Mouse (Mus musculus) gastrocnemius, adult 8-10 months (tissue): ENCODE data around the gene Barhl2. TPM values are rescaled to one million over a fixed set of nuclear protein-coding genes. Genes with fewer than 3 reads are reported as not detected.

Experiments
- DNase-seq, 2 experiments: peaks; one replicate each; pipeline ENCODE4 v3.0.0; 2022; ENCODE audit warnings: low spot score in 2 of 2
- total RNA-seq, 4 experiments: library from RNA; stranded (reverse); gene quantifications; 2 replicates each; pipeline ENCODE4 v1.2.4; 2022

Barhl2 gene
- total RNA-seq, 4 experiments from 2014 or later: not detected

GRCm38 (mm10) chr5:106455106-106455920 lies 2.7 kb downstream of the Barhl2 start:
- no peak for DNase-seq

GRCm38 (mm10) chr5:106454411-106455105 lies 3.4 kb downstream of the Barhl2 start:
- DNase-seq: no peak

GRCm38 (mm10) chr5:106453886-106454321 lies 4.1 kb downstream of the Barhl2 start:
- DNase-seq: no peak

- no peak for DNase-seq
These were observed 4.6 kb downstream of the Barhl2 start for GRCm38 (mm10) chr5:106453181-106453885.

- no peak for DNase-seq
These were observed 5.3 kb downstream of the Barhl2 start for GRCm38 (mm10) chr5:106452686-106453085.

GRCm38 (mm10) chr5:106451681-106452440 lies 6.1 kb downstream of the Barhl2 start:
- no peak for DNase-seq

GRCm38 (mm10) chr5:106450426-106451160 lies 7.4 kb downstream of the Barhl2 start:
- no peak for DNase-seq

GRCm38 (mm10) chr5:106449720-106450425 lies 8.1 kb downstream of the Barhl2 start:
- no peak for DNase-seq

- no peak for DNase-seq
These were observed 9.2 kb downstream of the Barhl2 start for GRCm38 (mm10) chr5:106448798-106449125.

GRCm38 (mm10) chr5:106447951-106448797 lies 9.8 kb downstream of the Barhl2 start:
- DNase-seq: no peak

GRCm38 (mm10) chr5:106447091-106447820 lies 10.7 kb downstream of the Barhl2 start:
- DNase-seq: no peak

GRCm38 (mm10) chr5:106446593-106446992 lies 11.4 kb downstream of the Barhl2 start:
- no peak for DNase-seq

- no peak for DNase-seq
These were observed 12.3 kb downstream of the Barhl2 start for GRCm38 (mm10) chr5:106445681-106446080.

- no peak for DNase-seq
These were observed 19.1 kb downstream of the Barhl2 start for GRCm38 (mm10) chr5:106438916-106439315.

GRCm38 (mm10) chr5:106426069-106426468 lies 31.9 kb downstream of the Barhl2 start:
- DNase-seq: no peak

- DNase-seq: no peak
These were observed 37.1 kb downstream of the Barhl2 start for GRCm38 (mm10) chr5:106420871-106421270.

- DNase-seq: no peak
These were observed 37.6 kb downstream of the Barhl2 start for GRCm38 (mm10) chr5:106420370-106420769.

- no peak for DNase-seq
These were observed 40.8 kb downstream of the Barhl2 start for GRCm38 (mm10) chr5:106417210-106417609.
